In the genomic region with DNA sequence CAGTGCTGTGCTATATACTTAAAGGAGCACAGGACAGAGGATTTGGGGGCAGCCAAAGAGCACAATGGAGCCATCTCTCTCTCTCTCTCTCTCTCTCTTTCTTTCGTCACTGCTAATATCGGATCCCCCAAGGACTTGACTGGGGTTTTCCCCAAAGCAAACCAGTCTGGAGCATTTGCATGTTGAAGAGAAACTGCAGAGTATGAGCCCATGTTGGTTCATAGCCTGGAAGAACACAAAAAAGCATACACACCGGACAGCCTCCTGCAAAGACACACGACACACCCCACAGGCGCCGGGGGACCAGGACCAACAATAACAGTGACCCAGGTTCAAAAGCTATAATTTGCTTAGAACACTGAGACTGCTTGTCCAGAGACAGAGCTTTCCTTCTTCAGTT, we compare ENCODE assay signal across 16 mouse cellular contexts. TPM values are rescaled to one million over a fixed set of nuclear protein-coding genes. Genes with fewer than 3 reads are reported as not detected.
DNase-seq lines count a peak whose midpoint lies in the region; ATAC-seq and TF ChIP-seq lines count a peak whose summit lies in the region.
"Had no signal": no experiment of that assay in that cellular context is flagged by ENCODE, and none has a peak within 500 bp of the region (broad histone marks: within the 10 kb centered on the region; RNA-seq: fewer than 3 reads in every experiment).

No protein-coding gene starts in this region.

- no peak overlapping the region for H3K9ac ChIP-seq in kidney, postnatal 0 days (ENCODE audit: low read depth, low read length)
- H3K9ac ChIP-seq in CH12.LX (ENCODE audit: insufficient read depth, low read depth) = peak overlapping the region; percentile 83
- H3K9ac ChIP-seq: neural tube, embryonic 12.5 days had no signal

- ATAC-seq in kidney, postnatal 0 days (replicated peaks; ENCODE audit: low FRiP score, low read depth) = no peak
- ATAC-seq in activated CD4-positive, CD25-positive, alpha-beta regulatory T cell, adult 4 months = peak; percentile 80
- ATAC-seq: hindbrain, postnatal 0 days; midbrain, embryonic 16.5 days had no signal

- dilution Hi-C loops in CH12.LX (cut with MboI; ENCODE audit: extremely low pct_ligation_motif_present, extremely low pct_unique_long_range_greater_than_20kb, low sequenced_read_pairs) = no loop called here

- no peaks in the 10 kb centered on the region for H3K27me3 ChIP-seq in kidney, postnatal 0 days (ENCODE audit: insufficient read depth, low read length)
- no peaks in the 10 kb centered on the region for H3K27me3 ChIP-seq in CH12.LX (replicated peaks)
- H3K27me3 ChIP-seq in splenic B cell, adult 2 months (ENCODE audit: control insufficient read depth, insufficient read depth, low read length, poor library complexity, severe bottlenecking) = no peaks in the 10 kb centered on the region
- H3K27me3 ChIP-seq: neural tube, embryonic 12.5 days had no signal

- H3K4me1 ChIP-seq in kidney, postnatal 0 days (replicated peaks; ENCODE audit: insufficient read depth, low read length) = peaks cover 18% of the 10 kb centered on the region
- peaks cover 45 to 85% of the 10 kb centered on the region in 2 experiments for H3K4me1 ChIP-seq in CH12.LX (ENCODE audit: control insufficient read depth in 1 of 2, insufficient read depth in 2 of 2)

- peak overlapping the region; percentile 70 for H3K27ac ChIP-seq in kidney, postnatal 0 days
- peak overlapping the region; percentile 100 for H3K27ac ChIP-seq in CH12.LX (ENCODE audit: insufficient read depth, low read depth)
- H3K27ac ChIP-seq: neural tube, embryonic 12.5 days had no signal

- in situ Hi-C loops in CH12.LX (cut with MboI; ENCODE audit: low pct_ligation_motif_present, low pct_unique_long_range_greater_than_20kb, low sequenced_read_pairs) = loop anchor here (25.0 kb wide), 1 partner anchor 1595 kb away; a partner anchor contains a TSS

- DNase-seq in kidney, postnatal 0 days (ENCODE audit: low spot score) = no peak
- DNase-seq in kidney, postnatal 10 days = no peak
- DNase-seq in CH12.LX (ENCODE audit: extremely low read depth) = peak; percentile 95
- peak; percentile 87 for DNase-seq in splenic B cell, adult 2 months (ENCODE audit: low read depth, low spot score)
- no peak for DNase-seq in cerebellum, adult 11-12 months
- no peak for DNase-seq in left cerebral cortex, adult 18-20 months (ENCODE audit: low spot score in 2 of 2)
- DNase-seq: cerebellum, adult 8-10 months; liver; lung, adult 2 months; retina, postnatal 1 day; thymus, adult 2 months had no signal

- no peak overlapping the region for H3K4me2 ChIP-seq in kidney, postnatal 0 days (ENCODE audit: low read length)
- H3K4me2 ChIP-seq in CH12.LX (ENCODE audit: insufficient read depth, low read depth, poor library complexity, severe bottlenecking) = peak overlapping the region; percentile 65
- H3K4me2 ChIP-seq: neural tube, embryonic 12.5 days had no signal

- peak; percentile 15 for TF ChIP-seq RAD21 in CH12.LX (IDR thresholded peaks at IDR 0.05; ENCODE audit: low read depth, low read length)

- no peak for TF ChIP-seq CTCF in kidney, postnatal 0 days (IDR thresholded peaks at IDR 0.05; ENCODE audit: low read depth)
- TF ChIP-seq CTCF in CH12.LX (conservative IDR thresholded peaks at IDR 0.05 in 1 of 2, IDR thresholded peaks at IDR 0.05 in 1 of 2; ENCODE audit: low read depth in 2 of 2, low read length in 2 of 2) = no peak

- 64% methylated on average over 6 of the region's 6 CpGs for WGBS in kidney, postnatal 0 days

- no peaks in the 10 kb centered on the region for H3K36me3 ChIP-seq in kidney, postnatal 0 days (ENCODE audit: insufficient read depth, low read length)
- peaks cover 37 to 54% of the 10 kb centered on the region in 2 experiments for H3K36me3 ChIP-seq in CH12.LX (replicated peaks in 1 of 2; ENCODE audit: control insufficient read depth in 1 of 2, insufficient read depth in 1 of 2, low read length in 1 of 2)
- no peaks in the 10 kb centered on the region for H3K36me3 ChIP-seq in splenic B cell, adult 2 months (ENCODE audit: control insufficient read depth, insufficient read depth, low read length, poor library complexity, severe bottlenecking)
- H3K36me3 ChIP-seq: neural tube, embryonic 12.5 days had no signal

- H3K79me2 ChIP-seq in CH12.LX (replicated peaks; ENCODE audit: control insufficient read depth, extremely low read depth, insufficient read depth, poor library complexity, severe bottlenecking) = peaks cover 13% of the 10 kb centered on the region; the same call in 1 of the 2 replicates

- no peak overlapping the region for H3K4me3 ChIP-seq in kidney, postnatal 0 days (replicated peaks; ENCODE audit: low read depth, low read length)
- peak overlapping the region; percentile 46 to 58 (median 54) for H3K4me3 ChIP-seq in CH12.LX (replicated peaks in 1 of 3; ENCODE audit: low read depth in 2 of 3, low read length in 2 of 3, poor library complexity in 1 of 3)
- H3K4me3 ChIP-seq: erythroblast, embryonic 14.5 days; neural tube, embryonic 12.5 days had no signal

- peak; percentile 87 for TF ChIP-seq EP300 in CH12.LX (IDR thresholded peaks at IDR 0.05; ENCODE audit: low read length)

- peak; percentile 67 for TF ChIP-seq POLR2A in CH12.LX (IDR thresholded peaks at IDR 0.05; ENCODE audit: low read depth, low read length)

- no peaks in the 10 kb centered on the region for H3K9me3 ChIP-seq in kidney, postnatal 0 days (replicated peaks; ENCODE audit: low read length)
- H3K9me3 ChIP-seq in CH12.LX (replicated peaks; ENCODE audit: low read length) = peaks cover 11% of the 10 kb centered on the region
- H3K9me3 ChIP-seq: neural tube, embryonic 12.5 days had no signal

TF ChIP-seq in CH12.LX, 34 proteins besides CTCF, POLR2A, EP300 and RAD21 (continues in another document):
- 0 out of 2 replicates have a peak, but pooled peaks have one; percentile 66 for TF ChIP-seq CHD2 (IDR thresholded peaks at IDR 0.05; ENCODE audit: low read length)
- TF ChIP-seq IRF4 (IDR thresholded peaks at IDR 0.05; ENCODE audit: low read depth, low read length) = peak; percentile 75
- no peak for TF ChIP-seq PAX5 (IDR thresholded peaks at IDR 0.05; ENCODE audit: low read length)
- 0 out of 2 replicates have a peak, but pooled peaks have one; percentile 64 for TF ChIP-seq RCOR1 (conservative IDR thresholded peaks at IDR 0.05; ENCODE audit: low read depth, low read length)
- TF ChIP-seq MYC (IDR thresholded peaks at IDR 0.05; ENCODE audit: low read depth, low read length) = peak; percentile 68; the same call in 1 of the 2 replicates
- TF ChIP-seq SIN3A (IDR thresholded peaks at IDR 0.05; ENCODE audit: low read length) = peak; percentile 85
- TF ChIP-seq JUND (conservative IDR thresholded peaks at IDR 0.05; ENCODE audit: low read depth, low read length) = peak; percentile 77
- TF ChIP-seq MXI1 (IDR thresholded peaks at IDR 0.05; ENCODE audit: low read depth, low read length) = peak; percentile 58; the same call in 1 of the 2 replicates
- TF ChIP-seq MAX (IDR thresholded peaks at IDR 0.05; ENCODE audit: low read length) = peak; percentile 78
- peak; percentile 72 for TF ChIP-seq ZMIZ1 (IDR thresholded peaks at IDR 0.05; ENCODE audit: low read depth, low read length)
- TF ChIP-seq NRF1 (IDR thresholded peaks at IDR 0.05; ENCODE audit: low read depth, low read length) = peak; percentile 39; the same call in 1 of the 2 replicates
- TF ChIP-seq MEF2A (IDR thresholded peaks at IDR 0.05; ENCODE audit: borderline replicate concordance, low read depth, low read length) = peak; percentile 93
- peak; percentile 31; the same call in 1 of the 2 replicates for TF ChIP-seq ZNF384 (IDR thresholded peaks at IDR 0.05; ENCODE audit: low read depth, low read length)
- peak; percentile 36; the same call in 1 of the 2 replicates for TF ChIP-seq CHD1 (IDR thresholded peaks at IDR 0.05; ENCODE audit: low read depth, low read length)
- TF ChIP-seq TBP (conservative IDR thresholded peaks at IDR 0.05; ENCODE audit: low read depth, low read length) = peak; percentile 78; the same call in 1 of the 2 replicates
- no peak for TF ChIP-seq POLR2AphosphoS2 (IDR thresholded peaks at IDR 0.05; ENCODE audit: low read depth, low read length)
- no peak for TF ChIP-seq USF1 (IDR thresholded peaks at IDR 0.05; ENCODE audit: low read depth, low read length)
- no peak for TF ChIP-seq E2F4 (IDR thresholded peaks at IDR 0.05; ENCODE audit: insufficient replicate concordance, low read depth, low read length)
- peak; percentile 83 for TF ChIP-seq TCF12 (IDR thresholded peaks at IDR 0.05; ENCODE audit: low read depth, low read length)
- peak; percentile 61 for TF ChIP-seq BHLHE40 (IDR thresholded peaks at IDR 0.05; ENCODE audit: low read depth, low read length)
- peak; percentile 88 for TF ChIP-seq ETS1 (conservative IDR thresholded peaks at IDR 0.05; ENCODE audit: low read depth, low read length)
- no peak for TF ChIP-seq GABPA (IDR thresholded peaks at IDR 0.05; ENCODE audit: insufficient replicate concordance, low read depth, low read length)
- no peak; the same call in 1 of the 2 replicates for TF ChIP-seq HCFC1 (IDR thresholded peaks at IDR 0.05; ENCODE audit: low read depth, low read length)
- peak; percentile 71 for TF ChIP-seq JUN (IDR thresholded peaks at IDR 0.05; ENCODE audit: insufficient read depth, low read depth, low read length)
- 0 out of 2 replicates have a peak, but pooled peaks have one; percentile 19 for TF ChIP-seq UBTF (IDR thresholded peaks at IDR 0.05; ENCODE audit: low read depth, low read length)
- TF ChIP-seq NELFE (IDR thresholded peaks at IDR 0.05; ENCODE audit: low read depth, low read length) = peak; percentile 62; the same call in 1 of the 2 replicates
- TF ChIP-seq SMC3 (IDR thresholded peaks at IDR 0.05; ENCODE audit: low read depth, low read length) = peak; percentile 30; the same call in 1 of the 2 replicates
- 0 out of 2 replicates have a peak, but pooled peaks have one; percentile 43 for TF ChIP-seq KAT2A (IDR thresholded peaks at IDR 0.05; ENCODE audit: insufficient replicate concordance, low read length)
- TF ChIP-seq ZKSCAN1 (IDR thresholded peaks at IDR 0.05; ENCODE audit: borderline replicate concordance, low read depth, low read length) = no peak
- TF ChIP-seq MAZ (IDR thresholded peaks at IDR 0.05; ENCODE audit: low read depth, low read length) = peak; percentile 69; the same call in 1 of the 2 replicates
- TF ChIP-seq USF2 (conservative IDR thresholded peaks at IDR 0.05; ENCODE audit: low read depth, low read length) = no peak
- TF ChIP-seq ELF1 (IDR thresholded peaks at IDR 0.05; ENCODE audit: low read depth, low read length) = no peak

RNA-seq across cellular contexts. Expression of a gene that starts 14.1 kb away (rescaled TPM):
- 6.6 and 6.9 TPM in 2 replicates for polyA plus RNA-seq in kidney, postnatal 0 days (2015; fragmentation: Nextera tagmentation; extraction: Ambion mirVana)
- total RNA-seq in CH12.LX (2012; rRNA removed) (22.4 and 28.7 TPM in 2 replicates), CH12.LX (2014; rRNA removed) (10.4 and 10.5 TPM in 2 replicates)
- 23.3 and 26.5 TPM in 2 replicates for polyA plus RNA-seq in CH12.LX (2012; ENCODE audit: insufficient read length, low read depth)
- polyA plus RNA-seq in activated CD4-positive, CD25-positive, alpha-beta regulatory T cell, adult 4 months (2017; shearing (Covaris generic)) = 1 to 10 TPM; 8.8 to 9.8 TPM
- total RNA-seq in left cerebral cortex, adult 18-20 months (2021) = 1 to 10 TPM; 8.4 to 9.8 TPM

Comparison
In these comparisons a context has a peak if more than half of its experiments do, and no peak if none do; other contexts are left out.
1. DNase-seq: peak in CH12.LX (single experiment) and splenic B cell, adult 2 months (single experiment); none in kidney, postnatal 0 days (single experiment), kidney, postnatal 10 days (single experiment), cerebellum, adult 11-12 months (single experiment) and left cerebral cortex, adult 18-20 months (0 of 2).